Mouse (Mus musculus): ENCODE measurements around the gene Acan. TPM values are rescaled to one million over a fixed set of nuclear protein-coding genes. Genes with fewer than 3 reads are reported as not detected.

Acan gene
- polyA plus RNA-seq, 1 experiment from 2014 or later, result 1.8 TPM

- Histone ChIP-seq H3K9me3 (ENCODE audit: control insufficient read depth, low read length) (peaks cover 7% of the 10 kb centered on the region; the same call in 1 of the 2 replicates), H3K27ac (replicated peaks in 1 of 2; ENCODE audit: control insufficient read depth in 1 of 2, insufficient read depth in 1 of 2, low read depth in 2 of 2, low read length in 2 of 2) (no peak overlapping the region), H3K9ac (ENCODE audit: low read length) (no peak overlapping the region), H3K4me1 (ENCODE audit: control insufficient read depth in 2 of 2, insufficient read depth in 2 of 2, low read length in 2 of 2) (no peaks in the 10 kb centered on the region), H3K4me2 (ENCODE audit: low read length) (no peak overlapping the region), H3K36me3 (ENCODE audit: control insufficient read depth, insufficient read depth, low read length) (no peaks in the 10 kb centered on the region), H3K4me3 (ENCODE audit: control insufficient read depth in 1 of 2, insufficient read depth in 1 of 2, low read depth in 1 of 2, low read length in 2 of 2) (no peak overlapping the region), H3K27me3 (ENCODE audit: control insufficient read depth, insufficient read depth, low read length) (no peaks in the 10 kb centered on the region)
- 48% methylated on average over 1 of the region's 1 CpGs for WGBS
- no peak for ATAC-seq (ENCODE audit: insufficient number of reproducible peaks, insufficient read depth, low FRiP score, low read depth)
Observed at GRCm38 (mm10) chr7:79159406-79159805, 106.1 kb downstream of the Acan start.

Other genes starting within 250 kb of the Acan start
- gene Det1, start 206.2 kb upstream of the Acan start, polyA plus RNA-seq (2014; fragmentation: Nextera tagmentation; extraction: Ambion mirVana), result 9.2 and 11.3 TPM in 2 replicates
- gene Aen, start 157.6 kb upstream of the Acan start, polyA plus RNA-seq (2014; fragmentation: Nextera tagmentation; extraction: Ambion mirVana), result 25.3 and 27.8 TPM in 2 replicates
- gene Isg20, start 140.1 kb upstream of the Acan start, polyA plus RNA-seq (2014; fragmentation: Nextera tagmentation; extraction: Ambion mirVana), result 1.9 and 3.2 TPM in 2 replicates
- gene Hapln3, start 77.5 kb downstream of the Acan start, polyA plus RNA-seq (2014; fragmentation: Nextera tagmentation; extraction: Ambion mirVana), result 0.93 and 2.0 TPM in 2 replicates
- gene Mfge8, start 95.6 kb downstream of the Acan start, polyA plus RNA-seq (2014; fragmentation: Nextera tagmentation; extraction: Ambion mirVana), result 260 and 264 TPM in 2 replicates
- gene Abhd2, start 219.7 kb downstream of the Acan start, polyA plus RNA-seq (2014; fragmentation: Nextera tagmentation; extraction: Ambion mirVana), result 4.2 and 5.0 TPM in 2 replicates

Measured in heart, embryonic 14.5 days (tissue).